Mouse (Mus musculus): Measurements from ENCODE around the gene Ctbs. TPM values are rescaled to one million over a fixed set of nuclear protein-coding genes. Genes with fewer than 3 reads are reported as not detected.

Gene Ctbs
- polyA plus RNA-seq, 1 experiment from 2014 or later, result 6.0 TPM

- no peak overlapping the region for H3K4me2 ChIP-seq (ENCODE audit: low read depth, low read length, severe bottlenecking)
- H3K4me3 ChIP-seq (ENCODE audit: low read depth, low read length), result no peak overlapping the region
- no peak for DNase-seq (ENCODE audit: low spot score)
- H3K4me1 ChIP-seq (replicated peaks; ENCODE audit: control insufficient read depth, insufficient read depth, low read length), result no peaks in the 10 kb centered on the region; the same call in 1 of the 2 replicates
- no peak overlapping the region for H3K27ac ChIP-seq (ENCODE audit: low read depth, low read length)
- no peaks in the 10 kb centered on the region; the same call in 1 of the 2 replicates for H3K36me3 ChIP-seq (ENCODE audit: control insufficient read depth, insufficient read depth, low read length)
- H3K27me3 ChIP-seq (ENCODE audit: control insufficient read depth, insufficient read depth, low read length), result no peaks in the 10 kb centered on the region
- no peak for ATAC-seq (replicated peaks; ENCODE audit: low FRiP score)
- no peaks in the 10 kb centered on the region; the same call in 1 of the 2 replicates for H3K9me3 ChIP-seq (ENCODE audit: control insufficient read depth, low read length)
- H3K9ac ChIP-seq (ENCODE audit: low read length), result no peak overlapping the region
- 94% methylated on average over 3 of the region's 3 CpGs for WGBS
Measured at GRCm38 (mm10) chr3:146447598-146447997, 2.0 kb upstream of the Ctbs start.

GRCm38 (mm10) chr3:146448372-146448771 is 1.2 kb upstream of the Ctbs start:
- H3K4me2 ChIP-seq (ENCODE audit: low read depth, low read length, severe bottlenecking), result no peak overlapping the region
- no peak overlapping the region for H3K27ac ChIP-seq (ENCODE audit: low read depth, low read length)

GRCm38 (mm10) chr3:146448969-146449368 is 626 bp upstream of the Ctbs start:
- no peak for DNase-seq (ENCODE audit: low spot score)
- no peaks in the 10 kb centered on the region; the same call in 1 of the 2 replicates for H3K4me1 ChIP-seq (replicated peaks; ENCODE audit: control insufficient read depth, insufficient read depth, low read length)
- 78% methylated on average over 6 of the region's 6 CpGs for WGBS

More at GRCm38 (mm10) chr3:146448372-146448771, 1.2 kb upstream of the Ctbs start:
- no peaks in the 10 kb centered on the region for H3K27me3 ChIP-seq (ENCODE audit: control insufficient read depth, insufficient read depth, low read length)
- no peaks in the 10 kb centered on the region; the same call in 1 of the 2 replicates for H3K9me3 ChIP-seq (ENCODE audit: control insufficient read depth, low read length)
- H3K4me3 ChIP-seq (ENCODE audit: low read depth, low read length), result no peak overlapping the region
- H3K36me3 ChIP-seq (ENCODE audit: control insufficient read depth, insufficient read depth, low read length), result no peaks in the 10 kb centered on the region; the same call in 1 of the 2 replicates
- no peak for ATAC-seq (replicated peaks; ENCODE audit: low FRiP score)
- DNase-seq (ENCODE audit: low spot score), result no peak
- no peak overlapping the region for H3K9ac ChIP-seq (ENCODE audit: low read length)
- WGBS, result 90% methylated on average over 10 of the region's 10 CpGs
- H3K4me1 ChIP-seq (replicated peaks; ENCODE audit: control insufficient read depth, insufficient read depth, low read length), result no peaks in the 10 kb centered on the region; the same call in 1 of the 2 replicates

DNA sequence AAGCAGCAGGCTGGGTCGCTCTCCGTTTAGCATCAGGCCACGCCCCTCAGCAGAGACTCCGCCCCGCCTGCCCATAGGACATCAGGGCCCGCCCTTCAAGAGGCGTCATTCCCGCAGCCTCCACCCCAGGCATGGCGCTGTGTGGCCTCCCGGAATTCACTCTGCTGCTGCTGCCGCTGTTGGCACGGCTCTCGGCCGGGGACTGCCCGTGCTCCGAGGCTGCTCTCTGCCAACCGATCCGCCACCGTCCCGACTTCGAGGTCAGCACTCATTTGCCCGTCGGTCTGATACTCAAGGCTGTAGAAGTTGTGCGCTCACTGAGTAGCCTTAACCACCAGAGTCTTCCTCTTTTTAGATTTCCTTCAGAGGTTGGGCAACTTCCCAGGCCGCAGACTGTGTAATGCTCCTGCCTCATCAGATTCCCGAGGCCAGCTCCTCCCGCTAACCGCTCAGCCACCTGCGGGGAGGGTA is 811 bp downstream of the Ctbs start:
- Histone ChIP-seq H3K27me3 (ENCODE audit: control insufficient read depth, insufficient read depth, low read length) (no peaks in the 10 kb centered on the region), H3K36me3 (ENCODE audit: control insufficient read depth, insufficient read depth, low read length) (no peaks in the 10 kb centered on the region), H3K27ac (ENCODE audit: low read depth, low read length) (no peak overlapping the region; the same call in 1 of the 2 replicates), H3K9me3 (ENCODE audit: control insufficient read depth, low read length) (no peaks in the 10 kb centered on the region; the same call in 1 of the 2 replicates), H3K4me3 (ENCODE audit: low read depth, low read length) (peak overlapping the region; percentile 45), H3K4me2 (ENCODE audit: low read depth, low read length, severe bottlenecking) (peak overlapping the region; percentile 69), H3K9ac (ENCODE audit: low read length) (peak overlapping the region; percentile 69), H3K4me1 (replicated peaks; ENCODE audit: control insufficient read depth, insufficient read depth, low read length) (no peaks in the 10 kb centered on the region; the same call in 1 of the 2 replicates)
- under 1% methylated on average over 29 of the region's 29 CpGs for WGBS
- ATAC-seq (replicated peaks; ENCODE audit: low FRiP score) (peak; percentile 100), DNase-seq (ENCODE audit: low spot score) (peak; percentile 97)

More at GRCm38 (mm10) chr3:146448969-146449368, 626 bp upstream of the Ctbs start:
- Histone ChIP-seq H3K4me3 (ENCODE audit: low read depth, low read length) (no peak overlapping the region), H3K9ac (ENCODE audit: low read length) (no peak overlapping the region), H3K9me3 (ENCODE audit: control insufficient read depth, low read length) (no peaks in the 10 kb centered on the region; the same call in 1 of the 2 replicates), H3K27ac (ENCODE audit: low read depth, low read length) (no peak overlapping the region), H3K4me2 (ENCODE audit: low read depth, low read length, severe bottlenecking) (no peak overlapping the region), H3K36me3 (ENCODE audit: control insufficient read depth, insufficient read depth, low read length) (no peaks in the 10 kb centered on the region; the same call in 1 of the 2 replicates), H3K27me3 (ENCODE audit: control insufficient read depth, insufficient read depth, low read length) (no peaks in the 10 kb centered on the region)
- no peak for ATAC-seq (replicated peaks; ENCODE audit: low FRiP score)

DNA sequence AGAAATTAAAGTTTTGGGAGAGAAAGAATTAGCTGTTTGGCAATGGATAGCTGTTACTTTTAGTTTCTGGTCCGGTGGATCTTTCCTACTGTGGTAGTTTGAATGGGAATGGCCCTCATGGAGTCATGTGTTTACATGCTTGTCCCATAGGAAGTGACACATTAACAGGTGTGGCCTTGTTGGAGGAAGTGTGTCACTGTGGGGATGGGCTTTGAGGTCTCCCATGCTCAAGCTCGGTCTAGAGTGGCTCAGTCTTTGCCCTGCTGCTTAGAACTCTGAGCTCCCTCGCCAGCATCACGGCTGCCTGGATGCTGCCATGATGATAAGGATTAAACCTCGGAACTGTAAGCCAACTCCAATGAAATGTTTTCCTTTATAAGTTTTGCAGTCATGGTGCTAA is 1.8 kb downstream of the Ctbs start:
- Histone ChIP-seq H3K27ac (ENCODE audit: low read depth, low read length) (no peak overlapping the region), H3K9ac (ENCODE audit: low read length) (no peak overlapping the region), H3K9me3 (ENCODE audit: control insufficient read depth, low read length) (no peaks in the 10 kb centered on the region), H3K4me2 (ENCODE audit: low read depth, low read length, severe bottlenecking) (no peak overlapping the region), H3K4me3 (ENCODE audit: low read depth, low read length) (no peak overlapping the region), H3K27me3 (ENCODE audit: control insufficient read depth, insufficient read depth, low read length) (no peaks in the 10 kb centered on the region), H3K36me3 (ENCODE audit: control insufficient read depth, insufficient read depth, low read length) (no peaks in the 10 kb centered on the region), H3K4me1 (replicated peaks; ENCODE audit: control insufficient read depth, insufficient read depth, low read length) (no peaks in the 10 kb centered on the region; the same call in 1 of the 2 replicates)
- ATAC-seq (replicated peaks; ENCODE audit: low FRiP score), result no peak
- no peak for DNase-seq (ENCODE audit: low spot score)
- 86% methylated on average over 5 of the region's 5 CpGs for WGBS

- no peaks in the 10 kb centered on the region for H3K9me3 ChIP-seq (ENCODE audit: control insufficient read depth, low read length)
- H3K36me3 ChIP-seq (ENCODE audit: control insufficient read depth, insufficient read depth, low read length), result no peaks in the 10 kb centered on the region
- DNase-seq (ENCODE audit: low spot score) (no peak), ATAC-seq (replicated peaks; ENCODE audit: low FRiP score) (no peak)
- no peak overlapping the region for H3K27ac ChIP-seq (ENCODE audit: low read depth, low read length)
- H3K27me3 ChIP-seq (ENCODE audit: control insufficient read depth, insufficient read depth, low read length), result no peaks in the 10 kb centered on the region
- 64% methylated on average over 2 of the region's 2 CpGs for WGBS
- H3K9ac ChIP-seq (ENCODE audit: low read length), result no peak overlapping the region
- H3K4me3 ChIP-seq (ENCODE audit: low read depth, low read length), result no peak overlapping the region
- no peaks in the 10 kb centered on the region for H3K4me1 ChIP-seq (replicated peaks; ENCODE audit: control insufficient read depth, insufficient read depth, low read length)
- no peak overlapping the region for H3K4me2 ChIP-seq (ENCODE audit: low read depth, low read length, severe bottlenecking)
Measured at GRCm38 (mm10) chr3:146462939-146463338, 13.3 kb downstream of the Ctbs start.

- Histone ChIP-seq H3K9ac (ENCODE audit: low read length) (no peak overlapping the region), H3K4me1 (replicated peaks; ENCODE audit: control insufficient read depth, insufficient read depth, low read length) (no peaks in the 10 kb centered on the region), H3K27me3 (ENCODE audit: control insufficient read depth, insufficient read depth, low read length) (no peaks in the 10 kb centered on the region), H3K4me2 (ENCODE audit: low read depth, low read length, severe bottlenecking) (no peak overlapping the region), H3K9me3 (ENCODE audit: control insufficient read depth, low read length) (no peaks in the 10 kb centered on the region), H3K27ac (ENCODE audit: low read depth, low read length) (no peak overlapping the region), H3K36me3 (ENCODE audit: control insufficient read depth, insufficient read depth, low read length) (no peaks in the 10 kb centered on the region), H3K4me3 (ENCODE audit: low read depth, low read length) (no peak overlapping the region)
- no peak for DNase-seq (ENCODE audit: low spot score)
- 89% methylated on average over 2 of the region's 2 CpGs for WGBS
- ATAC-seq (replicated peaks; ENCODE audit: low FRiP score), result no peak
Measured at GRCm38 (mm10) chr3:146469226-146469625, 19.6 kb downstream of the Ctbs start.

- 62% methylated on average over 4 of the region's 4 CpGs for WGBS
- Histone ChIP-seq H3K4me1 (replicated peaks; ENCODE audit: control insufficient read depth, insufficient read depth, low read length) (no peaks in the 10 kb centered on the region), H3K27ac (ENCODE audit: low read depth, low read length) (no peak overlapping the region), H3K9me3 (ENCODE audit: control insufficient read depth, low read length) (no peaks in the 10 kb centered on the region), H3K9ac (ENCODE audit: low read length) (no peak overlapping the region), H3K36me3 (ENCODE audit: control insufficient read depth, insufficient read depth, low read length) (no peaks in the 10 kb centered on the region), H3K4me3 (ENCODE audit: low read depth, low read length) (no peak overlapping the region), H3K27me3 (ENCODE audit: control insufficient read depth, insufficient read depth, low read length) (no peaks in the 10 kb centered on the region), H3K4me2 (ENCODE audit: low read depth, low read length, severe bottlenecking) (no peak overlapping the region)
- no peak for ATAC-seq (replicated peaks; ENCODE audit: low FRiP score)
- no peak for DNase-seq (ENCODE audit: low spot score)
Measured at GRCm38 (mm10) chr3:146472657-146473056, 23.1 kb downstream of the Ctbs start.

- DNase-seq (ENCODE audit: low spot score) (no peak), ATAC-seq (replicated peaks; ENCODE audit: low FRiP score) (no peak)
- Histone ChIP-seq H3K27me3 (ENCODE audit: control insufficient read depth, insufficient read depth, low read length) (no peaks in the 10 kb centered on the region), H3K4me2 (ENCODE audit: low read depth, low read length, severe bottlenecking) (no peak overlapping the region), H3K27ac (ENCODE audit: low read depth, low read length) (no peak overlapping the region), H3K36me3 (ENCODE audit: control insufficient read depth, insufficient read depth, low read length) (no peaks in the 10 kb centered on the region), H3K9ac (ENCODE audit: low read length) (no peak overlapping the region), H3K4me1 (replicated peaks; ENCODE audit: control insufficient read depth, insufficient read depth, low read length) (no peaks in the 10 kb centered on the region), H3K4me3 (ENCODE audit: low read depth, low read length) (no peak overlapping the region), H3K9me3 (ENCODE audit: control insufficient read depth, low read length) (no peaks in the 10 kb centered on the region)
Measured at GRCm38 (mm10) chr3:146473741-146474140, 24.1 kb downstream of the Ctbs start.
